Mouse (Mus musculus): ENCODE data around the gene Adk.

DNA sequence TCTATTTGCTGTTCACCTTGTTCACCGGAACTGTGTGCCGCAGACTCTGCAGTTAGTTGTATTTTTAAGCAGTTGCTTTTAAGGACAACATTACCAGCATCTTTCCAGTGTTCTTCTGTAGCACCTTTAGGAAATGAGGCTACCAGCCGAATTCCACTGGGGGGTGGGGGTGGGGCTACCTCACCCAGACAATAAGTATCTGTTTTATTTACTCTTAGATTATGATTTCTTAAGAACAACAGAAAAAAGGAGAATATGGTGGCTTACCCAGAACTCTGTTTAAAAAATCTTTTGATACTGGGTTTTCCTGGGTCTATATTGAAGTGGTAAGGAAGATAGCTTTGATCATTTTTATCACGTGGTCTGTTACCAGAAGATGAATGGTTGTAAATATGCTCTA, 18.1 kb upstream of the Adk start:
- no peak for TF ChIP-seq CTCF (IDR thresholded peaks at IDR 0.05; ENCODE audit: low read depth)
- TF ChIP-seq EP300 (IDR thresholded peaks at IDR 0.05; ENCODE audit: low read depth), result no peak
